Mouse (Mus musculus): ENCODE results near the gene Gm3336. TPM values are rescaled to one million over a fixed set of nuclear protein-coding genes. Genes with fewer than 3 reads are reported as not detected.

Gm3336 gene
- polyA plus RNA-seq, 1 experiment from 2014 or later, result not detected

DNA sequence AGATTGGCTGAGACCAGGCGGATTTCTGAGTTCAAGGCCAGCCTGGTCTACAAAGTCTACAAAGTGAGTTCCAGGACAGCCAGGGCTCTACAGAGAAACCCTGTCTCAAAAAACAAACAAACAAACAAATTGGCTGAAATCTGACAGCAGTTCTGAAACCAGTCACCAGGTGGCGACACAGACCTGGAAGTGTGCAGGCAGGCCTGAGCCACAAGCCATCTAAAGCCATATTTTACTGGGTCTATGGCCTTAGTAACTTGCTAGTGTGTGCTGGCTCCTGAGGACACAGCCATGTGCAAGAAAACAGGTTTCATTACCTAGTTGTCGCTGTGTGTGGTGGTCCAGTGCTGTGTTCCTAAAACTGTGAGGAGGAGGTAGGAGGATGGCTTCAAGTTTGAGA is 2.4 kb downstream of the Gm3336 start:
- no peak overlapping the region for H3K4me3 ChIP-seq
- no peaks in the 10 kb centered on the region for H3K9me3 ChIP-seq
- no peaks in the 10 kb centered on the region for H3K36me3 ChIP-seq
- no peak overlapping the region for H3K9ac ChIP-seq
- 4% methylated on average over 3 of the region's 3 CpGs for WGBS
- H3K4me2 ChIP-seq, result no peak overlapping the region
- no peaks in the 10 kb centered on the region for H3K4me1 ChIP-seq
- ATAC-seq (ENCODE audit: insufficient number of reproducible peaks, insufficient read depth, low FRiP score, low TSS enrichment, low read depth), result no peak
- peaks cover 4% of the 10 kb centered on the region for H3K27me3 ChIP-seq
- no peak overlapping the region for H3K27ac ChIP-seq

DNA sequence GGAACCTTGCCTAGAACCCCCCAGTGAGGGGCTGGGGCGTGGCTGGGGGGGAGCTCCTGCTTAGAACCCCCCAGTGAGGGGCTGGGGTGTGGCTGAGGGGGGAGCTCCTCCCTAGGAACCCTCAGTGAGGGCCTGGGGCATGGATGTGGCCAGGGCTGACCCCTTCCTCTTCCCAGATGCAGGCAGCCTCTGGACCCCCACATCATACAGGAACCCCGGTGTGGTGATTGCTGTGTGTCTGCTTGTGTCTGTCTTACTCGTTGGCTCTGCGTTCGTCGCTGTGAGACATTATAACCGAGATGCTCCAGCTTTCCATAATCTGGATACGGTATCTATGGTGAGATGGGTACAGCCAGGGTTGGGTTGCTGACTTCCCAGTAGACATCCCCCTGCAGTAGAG is 3.3 kb downstream of the Gm3336 start:
- Histone ChIP-seq H3K4me3 (no peak overlapping the region), H3K9me3 (no peaks in the 10 kb centered on the region), H3K27ac (no peak overlapping the region), H3K9ac (no peak overlapping the region), H3K4me2 (no peak overlapping the region), H3K27me3 (peaks cover 12% of the 10 kb centered on the region), H3K36me3 (no peaks in the 10 kb centered on the region), H3K4me1 (0 out of 2 replicates have a peak, but pooled peaks cover 3% of the 10 kb centered on the region)
- ATAC-seq (ENCODE audit: insufficient number of reproducible peaks, insufficient read depth, low FRiP score, low TSS enrichment, low read depth), result no peak
- WGBS, result 84% methylated on average over 8 of the region's 8 CpGs

DNA sequence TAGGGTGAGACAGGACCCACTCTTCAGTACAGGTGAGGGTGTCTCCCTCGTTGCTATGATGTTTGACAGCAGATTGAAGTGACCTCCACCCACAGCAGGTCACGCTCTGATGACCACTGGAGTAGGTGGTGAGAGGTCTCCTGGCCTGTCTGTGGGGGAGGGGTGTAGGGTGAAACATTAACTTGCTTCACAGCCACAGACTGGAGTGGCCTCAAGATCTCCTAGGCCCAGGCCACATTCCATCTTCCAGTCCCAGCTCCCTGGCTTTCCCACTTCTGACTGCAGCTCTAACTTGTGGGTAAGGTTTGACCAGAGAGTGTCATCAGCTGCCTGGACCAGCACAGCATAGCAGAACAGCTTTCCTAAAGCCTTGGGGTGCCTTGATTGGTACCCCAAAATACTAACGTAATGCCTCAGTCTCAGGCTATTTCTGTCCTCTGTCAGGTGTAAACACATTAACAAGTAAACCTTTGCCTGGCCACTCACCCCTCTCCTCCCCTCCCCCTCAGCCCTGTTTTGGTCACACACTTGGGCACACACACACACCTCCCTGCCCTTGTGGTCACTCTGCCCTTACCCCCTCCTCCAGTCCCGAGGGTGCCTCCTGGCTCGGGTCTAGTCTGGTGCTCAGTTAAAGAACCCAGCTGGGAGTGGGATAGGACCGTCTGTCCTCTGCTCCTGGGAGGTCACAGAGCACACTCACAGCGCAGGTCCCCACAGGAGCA is 5.3 kb downstream of the Gm3336 start, which contains the start of gene Pde4c:
Gene Pde4c (plus strand): TSS at position 235 of the 725 bp plus-strand sequence.
- no peaks in the 10 kb centered on the region for H3K36me3 ChIP-seq
- no peak within 1 kb of the TSS for H3K27ac ChIP-seq
- 60% methylated on average over 7 of the region's 7 CpGs for WGBS
- 0 out of 2 replicates have a peak, but pooled peaks have one; percentile 18 for ATAC-seq (ENCODE audit: insufficient number of reproducible peaks, insufficient read depth, low FRiP score, low TSS enrichment, low read depth)
- no peak within 1 kb of the TSS for H3K4me3 ChIP-seq
- H3K27me3 ChIP-seq, result peaks cover 32% of the 10 kb centered on the region
- H3K9me3 ChIP-seq, result no peaks in the 10 kb centered on the region
- H3K4me2 ChIP-seq, result no peak within 1 kb of the TSS
- H3K4me1 ChIP-seq, result 0 out of 2 replicates have a peak, but pooled peaks cover 3% of the 10 kb centered on the region
- no peak within 1 kb of the TSS for H3K9ac ChIP-seq

- H3K27ac ChIP-seq, result no peak overlapping the region
- H3K4me1 ChIP-seq, result 0 out of 2 replicates have a peak, but pooled peaks cover 3% of the 10 kb centered on the region
- no peak for ATAC-seq (ENCODE audit: insufficient number of reproducible peaks, insufficient read depth, low FRiP score, low TSS enrichment, low read depth)
- no peak overlapping the region for H3K4me2 ChIP-seq
- 77% methylated on average over 12 of the region's 12 CpGs for WGBS
- no peak overlapping the region for H3K4me3 ChIP-seq
- H3K9ac ChIP-seq, result no peak overlapping the region
- H3K27me3 ChIP-seq, result peaks cover 37% of the 10 kb centered on the region
- no peaks in the 10 kb centered on the region for H3K9me3 ChIP-seq
- H3K36me3 ChIP-seq, result no peaks in the 10 kb centered on the region
Measured at GRCm38 (mm10) chr8:70724216-70724615, 5.9 kb downstream of the Gm3336 start.

DNA sequence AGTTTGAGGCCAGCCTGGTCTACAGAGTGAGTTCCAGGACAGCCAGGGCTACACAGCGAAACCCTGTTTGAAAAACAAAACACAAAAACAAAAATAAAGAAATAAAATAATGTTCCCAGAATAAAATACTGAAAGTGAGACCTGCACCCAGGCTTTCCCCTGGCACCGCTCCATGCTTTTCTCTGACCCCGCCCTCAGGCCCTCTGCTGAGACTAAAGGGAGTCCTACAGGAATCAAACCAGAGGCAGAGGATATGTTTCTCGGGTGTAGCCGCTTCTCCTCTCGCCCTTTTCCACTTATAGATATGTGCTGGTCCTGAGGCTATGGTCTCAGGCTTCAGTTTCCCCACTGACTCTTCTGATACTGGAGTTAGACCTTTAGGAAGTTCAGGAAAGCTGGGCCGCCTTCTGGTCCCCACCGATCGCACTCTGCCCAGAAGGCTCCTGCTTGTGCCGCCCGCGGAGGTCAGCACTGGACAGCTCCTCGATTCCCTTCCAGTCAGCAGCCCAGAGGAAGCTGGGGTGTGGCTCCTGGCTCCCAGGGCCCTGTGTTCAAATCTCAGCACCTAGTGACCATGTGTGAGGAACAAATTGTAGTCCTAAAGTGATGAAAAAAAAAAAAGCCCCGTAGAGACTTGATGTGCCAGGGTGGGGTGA is 7.6 kb downstream of the Gm3336 start:
- no peak overlapping the region for H3K4me3 ChIP-seq
- H3K9ac ChIP-seq, result no peak overlapping the region
- H3K4me1 ChIP-seq, result peaks cover 11% of the 10 kb centered on the region
- H3K27me3 ChIP-seq, result peaks cover 54% of the 10 kb centered on the region
- no peaks in the 10 kb centered on the region for H3K36me3 ChIP-seq
- no peak for ATAC-seq (ENCODE audit: insufficient number of reproducible peaks, insufficient read depth, low FRiP score, low TSS enrichment, low read depth)
- H3K9me3 ChIP-seq, result no peaks in the 10 kb centered on the region
- H3K4me2 ChIP-seq, result no peak overlapping the region
- H3K27ac ChIP-seq, result no peak overlapping the region
- WGBS, result 23% methylated on average over 14 of the region's 14 CpGs

GRCm38 (mm10) chr8:70726721-70727120 is 8.4 kb downstream of the Gm3336 start:
- ATAC-seq (ENCODE audit: insufficient number of reproducible peaks, insufficient read depth, low FRiP score, low TSS enrichment, low read depth), result no peak
- H3K27ac ChIP-seq, result no peak overlapping the region
- WGBS, result 44% methylated on average over 11 of the region's 11 CpGs
- H3K36me3 ChIP-seq, result no peaks in the 10 kb centered on the region
- H3K9ac ChIP-seq, result no peak overlapping the region
- H3K4me1 ChIP-seq, result peaks cover 11% of the 10 kb centered on the region
- H3K27me3 ChIP-seq, result peaks cover 60% of the 10 kb centered on the region
- no peaks in the 10 kb centered on the region for H3K9me3 ChIP-seq
- H3K4me2 ChIP-seq, result no peak overlapping the region
- no peak overlapping the region for H3K4me3 ChIP-seq

GRCm38 (mm10) chr8:70729808-70730475 is 11.6 kb downstream of the Gm3336 start:
- Histone ChIP-seq H3K9me3 (no peaks in the 10 kb centered on the region), H3K9ac (peak overlapping the region; percentile 52; the same call in 1 of the 2 replicates), H3K4me1 (peaks cover 11% of the 10 kb centered on the region), H3K27me3 (peaks cover 70% of the 10 kb centered on the region), H3K36me3 (no peaks in the 10 kb centered on the region), H3K4me2 (peak overlapping the region; percentile 63), H3K4me3 (peak overlapping the region; percentile 37), H3K27ac (no peak overlapping the region)
- 3% methylated on average over 34 of the region's 34 CpGs for WGBS
- ATAC-seq (ENCODE audit: insufficient number of reproducible peaks, insufficient read depth, low FRiP score, low TSS enrichment, low read depth), result no peak

DNA sequence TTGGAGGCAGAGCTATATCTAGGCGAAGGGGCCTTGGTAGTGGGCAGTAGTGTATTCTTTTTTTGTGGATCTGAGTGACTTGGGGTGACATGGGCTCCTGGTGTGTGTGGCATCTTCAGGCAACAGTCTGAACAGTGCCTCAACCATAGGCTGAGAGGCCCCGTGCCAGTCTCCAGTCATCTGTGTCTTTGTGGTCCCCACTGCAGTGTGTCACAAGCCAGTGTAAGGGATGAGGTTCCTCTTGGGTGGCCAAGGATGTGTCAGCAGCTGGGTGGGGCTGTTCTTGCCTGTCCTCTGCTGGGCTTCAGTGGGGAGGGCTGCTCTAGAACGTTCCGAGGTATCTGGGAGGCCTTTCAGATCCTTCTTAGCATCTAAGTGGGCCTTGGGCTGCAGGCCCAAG is 12.6 kb downstream of the Gm3336 start:
- Histone ChIP-seq H3K36me3 (no peaks in the 10 kb centered on the region), H3K4me1 (peaks cover 9% of the 10 kb centered on the region), H3K4me3 (no peak overlapping the region), H3K27me3 (peaks cover 64% of the 10 kb centered on the region), H3K4me2 (no peak overlapping the region), H3K27ac (no peak overlapping the region), H3K9me3 (no peaks in the 10 kb centered on the region), H3K9ac (no peak overlapping the region)
- 88% methylated on average over 4 of the region's 4 CpGs for WGBS
- no peak for ATAC-seq (ENCODE audit: insufficient number of reproducible peaks, insufficient read depth, low FRiP score, low TSS enrichment, low read depth)

GRCm38 (mm10) chr8:70737705-70738104 is 19.4 kb downstream of the Gm3336 start:
- WGBS, result 67% methylated on average over 5 of the region's 5 CpGs
- Histone ChIP-seq H3K4me2 (no peak overlapping the region), H3K4me1 (no peaks in the 10 kb centered on the region), H3K36me3 (no peaks in the 10 kb centered on the region), H3K27me3 (peaks cover 49% of the 10 kb centered on the region), H3K4me3 (no peak overlapping the region), H3K9ac (no peak overlapping the region), H3K27ac (no peak overlapping the region), H3K9me3 (no peaks in the 10 kb centered on the region)
- no peak for ATAC-seq (ENCODE audit: insufficient number of reproducible peaks, insufficient read depth, low FRiP score, low TSS enrichment, low read depth)

DNA sequence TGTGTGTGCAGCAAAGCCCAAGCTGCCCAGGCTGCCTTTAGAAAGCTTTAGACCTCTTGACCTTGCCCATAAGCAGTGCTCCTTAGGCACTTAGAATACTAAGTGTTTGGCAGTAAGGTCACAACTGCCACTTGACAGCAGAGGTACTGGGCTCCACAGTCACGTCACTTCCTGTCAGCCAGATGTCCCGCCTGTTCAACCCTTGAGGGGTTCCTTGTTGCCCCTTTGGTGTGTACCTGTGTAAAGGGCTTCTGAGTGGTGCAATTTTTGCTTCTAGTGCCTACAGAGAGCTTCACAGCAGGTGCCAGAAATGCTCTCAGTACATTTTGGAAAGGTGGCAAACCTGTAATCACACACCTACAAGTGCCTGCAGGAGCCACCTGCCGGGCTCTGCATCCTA is 19.9 kb downstream of the Gm3336 start:
- 58% methylated on average over 3 of the region's 3 CpGs for WGBS
- Histone ChIP-seq H3K27ac (no peak overlapping the region), H3K4me3 (no peak overlapping the region), H3K9ac (no peak overlapping the region), H3K27me3 (peaks cover 54% of the 10 kb centered on the region), H3K9me3 (no peaks in the 10 kb centered on the region), H3K4me1 (peaks cover 4% of the 10 kb centered on the region), H3K4me2 (no peak overlapping the region), H3K36me3 (no peaks in the 10 kb centered on the region)
- no peak for ATAC-seq (ENCODE audit: insufficient number of reproducible peaks, insufficient read depth, low FRiP score, low TSS enrichment, low read depth)

DNA sequence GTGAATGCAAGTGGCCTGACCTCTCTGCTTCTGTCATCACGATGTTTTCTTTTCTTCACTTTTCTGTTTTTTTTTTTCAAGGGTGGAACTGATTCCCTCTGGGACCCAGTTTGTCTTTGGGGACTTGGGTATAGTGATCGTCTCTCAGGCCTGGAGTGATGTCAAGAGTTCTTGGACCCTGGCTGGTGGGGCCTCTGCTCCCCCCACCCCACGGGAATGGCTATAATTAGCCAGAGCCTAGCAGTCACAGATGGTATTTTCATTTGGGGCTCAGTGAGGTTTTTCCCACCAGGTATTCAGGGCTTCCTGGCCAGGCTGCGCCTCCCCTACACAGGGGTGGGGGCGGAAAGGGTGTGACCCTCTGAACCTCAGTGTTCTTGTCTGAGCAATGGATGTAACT is 23.3 kb downstream of the Gm3336 start:
- no peak overlapping the region for H3K4me2 ChIP-seq
- peaks cover 17% of the 10 kb centered on the region for H3K4me1 ChIP-seq
- H3K27me3 ChIP-seq, result peaks cover 89% of the 10 kb centered on the region
- ATAC-seq (ENCODE audit: insufficient number of reproducible peaks, insufficient read depth, low FRiP score, low TSS enrichment, low read depth), result no peak
- no peak overlapping the region for H3K4me3 ChIP-seq
- 49% methylated on average over 5 of the region's 5 CpGs for WGBS
- no peak overlapping the region for H3K9ac ChIP-seq
- H3K36me3 ChIP-seq, result no peaks in the 10 kb centered on the region
- H3K9me3 ChIP-seq, result no peaks in the 10 kb centered on the region
- H3K27ac ChIP-seq, result no peak overlapping the region

Data from embryonic facial prominence, embryonic 13.5 days (tissue).